Mouse (Mus musculus) cortical plate, adult 2 months (tissue): ENCODE results near the gene Scarb1. TPM values are rescaled to one million over a fixed set of nuclear protein-coding genes. Genes with fewer than 3 reads are reported as not detected.

Source experiments
- H3K27ac ChIP-seq: fragments of 200-500 bp; 2 replicates; pipeline ENCODE4 v1.5.1; 2012; ENCODE audit warnings: low read length, control low read depth, inconsistent platforms; ENCODE audit not compliant: insufficient read depth
- H3K4me1 ChIP-seq: fragments of 200-500 bp; 2 replicates; pipeline ENCODE4 v1.6.1; 2011; ENCODE audit warnings: low read length; ENCODE audit not compliant: control insufficient read depth, insufficient read depth
- H3K4me3 ChIP-seq: fragments of 200-500 bp; 2 replicates; pipeline ENCODE4 v1.5.1; 2011; ENCODE audit warnings: mild to moderate bottlenecking, low read length, control low read depth; ENCODE audit not compliant: insufficient read depth
- CTCF ChIP-seq: fragments of 200-500 bp; IDR thresholded peaks from 2 replicates; pipeline ENCODE4 v1.5.1; 2011; ENCODE audit warnings: mild to moderate bottlenecking, control low read depth, low read length; ENCODE audit not compliant: insufficient read depth; ENCODE audit errors: extremely low read depth
- POLR2A ChIP-seq: fragments of 200-500 bp; IDR thresholded peaks from 2 replicates; pipeline ENCODE4 v1.6.1; 2011; ENCODE audit warnings: mild to moderate bottlenecking, low read length, control low read depth; ENCODE audit not compliant: insufficient read depth; ENCODE audit errors: extremely low read depth
- polyA plus RNA-seq: library from polyadenylated mRNA; depleted of rRNA; stranded (reverse); fragments of >200 nt; gene quantifications from 2 replicates; pipeline ENCODE4 v1.2.3, GENCODE M21; 2012

Gene Scarb1
- polyA plus RNA-seq, 1 experiment, result 32.6 TPM

DNA sequence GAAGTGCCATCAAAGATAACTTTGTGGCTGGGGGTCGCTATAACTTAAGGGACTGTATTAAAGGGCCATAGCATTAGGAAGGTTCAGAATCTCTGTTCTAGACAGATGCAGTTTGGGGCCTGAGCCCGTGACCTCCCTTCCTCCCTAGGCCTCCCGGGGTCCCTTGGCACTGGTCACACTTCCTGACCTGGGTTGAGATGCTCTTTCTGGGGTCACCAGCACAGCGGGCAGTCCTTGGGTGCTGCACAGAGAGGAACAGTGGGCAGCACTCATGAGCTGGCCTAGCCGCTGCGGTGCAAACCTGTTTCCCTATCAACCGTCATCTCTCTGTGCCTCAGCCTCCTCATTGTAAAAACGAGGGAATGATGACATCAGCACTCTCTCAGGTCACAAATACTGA, 71.5 kb downstream of the Scarb1 start:
- no peak overlapping the region for H3K4me3 ChIP-seq
- no peak overlapping the region for H3K27ac ChIP-seq
- TF ChIP-seq CTCF (no peak), POLR2A (no peak)
- no peaks in the 10 kb centered on the region for H3K4me1 ChIP-seq

DNA sequence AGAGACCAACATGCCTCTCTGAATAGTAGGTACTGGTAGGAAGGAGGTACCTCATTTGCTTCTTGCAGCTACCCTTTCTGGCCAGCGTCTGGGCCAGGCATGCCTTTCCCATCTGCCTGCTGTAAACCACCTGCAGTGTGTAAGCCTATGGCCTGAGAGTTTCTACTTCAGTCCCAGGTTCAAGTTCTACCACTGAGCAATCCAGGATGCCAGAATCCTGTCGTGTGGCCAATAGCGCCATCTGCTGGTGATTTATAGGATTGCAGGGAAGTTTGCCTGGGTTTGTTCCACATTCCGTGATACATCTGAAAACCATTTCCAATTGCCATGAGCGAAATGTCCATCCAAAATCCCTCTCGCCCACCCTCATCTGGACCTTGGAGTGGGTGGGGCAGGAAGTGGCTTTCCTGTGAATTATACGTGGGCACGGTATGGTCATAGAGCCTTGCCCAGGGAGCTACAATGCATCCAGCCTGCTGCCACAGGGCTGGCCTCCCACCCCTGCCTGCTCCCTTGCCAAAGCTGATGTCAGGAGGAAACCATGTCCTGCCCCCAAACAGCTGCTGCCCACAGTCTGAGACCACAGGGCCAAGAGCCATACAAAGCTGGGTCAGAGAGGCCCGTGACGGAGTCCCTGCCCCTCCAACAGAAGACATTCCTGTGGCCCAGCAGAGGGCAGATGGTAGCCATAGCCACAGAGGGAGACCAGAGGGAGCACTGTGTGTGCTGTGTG, 72.7 kb downstream of the Scarb1 start:
- no peak overlapping the region for H3K27ac ChIP-seq
- TF ChIP-seq CTCF (peak; percentile 96), POLR2A (no peak)
- H3K4me1 ChIP-seq, result no peaks in the 10 kb centered on the region
- no peak overlapping the region for H3K4me3 ChIP-seq

DNA sequence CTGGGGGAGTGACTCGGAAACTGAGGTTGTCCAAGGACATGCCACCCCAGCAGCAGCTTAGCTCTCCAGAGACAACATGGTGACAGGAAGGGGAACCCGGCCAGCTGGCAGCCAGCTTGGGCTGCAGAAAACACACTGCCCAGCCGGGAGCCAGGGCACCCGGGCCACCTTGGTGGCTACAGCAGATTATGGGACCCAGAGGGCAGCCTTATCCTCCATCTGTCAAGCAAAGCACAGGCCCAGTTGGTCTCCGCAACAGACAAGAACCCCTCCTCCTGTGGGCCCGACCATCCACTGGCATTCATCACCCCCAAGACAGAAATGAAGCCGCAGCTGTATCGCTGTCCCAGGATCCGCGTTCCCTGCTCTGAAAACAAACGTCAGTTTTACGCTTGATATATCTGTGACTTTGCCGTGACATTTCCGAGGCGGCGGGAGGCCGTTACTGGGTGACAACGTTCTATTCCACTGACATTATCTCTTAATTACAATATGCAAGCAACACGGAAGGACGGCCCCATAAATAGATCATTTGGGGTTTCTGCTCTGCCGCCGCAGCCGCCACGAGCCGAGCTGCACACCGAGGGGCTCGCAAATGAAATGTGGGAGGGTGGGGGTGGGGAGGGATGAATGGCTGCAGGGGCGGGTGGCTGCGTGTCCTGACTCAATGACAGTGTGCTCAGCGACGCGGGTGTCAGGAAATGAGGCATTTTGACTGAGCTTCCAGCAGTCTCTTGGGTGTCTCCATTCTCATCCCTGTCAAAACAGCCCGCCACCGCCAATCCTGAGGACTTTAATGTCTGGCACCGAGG, 73.5 kb downstream of the Scarb1 start:
- Histone ChIP-seq H3K27ac (no peak overlapping the region), H3K4me3 (no peak overlapping the region), H3K4me1 (no peaks in the 10 kb centered on the region)
- TF ChIP-seq POLR2A (no peak), CTCF (no peak)

DNA sequence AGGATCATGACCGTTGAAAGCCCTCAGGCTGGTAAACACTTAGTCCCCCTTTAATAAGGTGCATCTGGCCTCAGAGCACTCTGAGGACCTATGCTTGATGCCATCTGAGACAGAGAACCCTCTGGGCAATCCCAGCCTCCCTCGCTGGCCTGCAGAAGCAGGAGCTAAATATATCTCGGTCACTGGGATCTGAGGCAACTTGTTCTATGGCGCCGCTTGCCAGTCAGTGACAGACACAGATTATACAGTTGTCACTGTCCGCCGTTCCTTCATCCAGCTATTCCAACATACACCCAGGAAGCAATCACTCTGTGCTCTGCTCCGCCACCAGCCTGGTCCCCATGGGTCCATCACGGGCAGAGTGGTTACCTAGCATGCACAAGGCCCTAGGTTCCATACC, 74.8 kb downstream of the Scarb1 start:
- TF ChIP-seq CTCF, result no peak
- TF ChIP-seq POLR2A, result no peak
- Histone ChIP-seq H3K4me3 (no peak overlapping the region), H3K27ac (no peak overlapping the region), H3K4me1 (no peaks in the 10 kb centered on the region)

DNA sequence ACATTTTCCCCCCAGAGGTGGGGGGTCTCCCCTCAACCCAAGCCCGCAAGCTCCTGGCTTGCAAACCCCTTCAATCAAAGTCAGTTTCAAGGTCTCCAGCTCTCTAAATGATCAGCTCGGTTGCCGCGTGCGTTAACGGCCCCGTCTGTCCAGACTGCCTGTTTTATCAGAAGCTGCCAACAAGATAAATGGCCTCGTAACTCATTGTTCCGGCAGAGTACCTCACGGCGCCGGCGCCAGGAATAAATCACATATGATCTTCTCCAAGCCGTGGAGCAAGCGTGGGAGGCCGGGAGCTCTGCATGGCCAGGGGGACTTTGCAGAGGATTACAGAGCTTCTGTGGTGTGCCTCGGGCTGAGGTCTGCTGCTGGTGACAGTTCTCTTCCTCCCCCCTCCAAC, 76.2 kb downstream of the Scarb1 start:
- H3K27ac ChIP-seq, result no peak overlapping the region
- no peaks in the 10 kb centered on the region for H3K4me1 ChIP-seq
- H3K4me3 ChIP-seq, result no peak overlapping the region
- TF ChIP-seq POLR2A, result no peak
- no peak for TF ChIP-seq CTCF

DNA sequence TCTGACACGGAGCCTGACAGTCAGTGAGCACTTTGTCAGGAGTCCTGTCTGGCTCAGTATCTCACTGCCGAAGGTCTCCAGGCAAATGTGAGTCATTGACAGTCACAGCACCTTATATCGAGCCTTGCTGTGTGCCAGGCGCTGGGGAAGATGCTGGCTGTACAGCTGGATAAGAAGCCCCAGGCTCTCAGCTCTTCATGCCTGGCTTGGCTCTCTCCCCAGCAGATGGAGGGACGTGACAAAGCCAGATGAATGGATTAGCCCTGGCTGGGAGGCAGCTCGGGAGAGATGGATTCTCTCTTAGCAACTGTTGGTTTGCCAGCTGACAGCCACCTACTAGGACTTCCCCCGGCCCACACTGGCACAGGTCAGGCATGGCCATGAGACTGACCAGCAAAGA, 78.3 kb downstream of the Scarb1 start:
- no peaks in the 10 kb centered on the region for H3K4me1 ChIP-seq
- H3K4me3 ChIP-seq, result no peak overlapping the region
- no peak overlapping the region for H3K27ac ChIP-seq
- no peak for TF ChIP-seq CTCF
- no peak for TF ChIP-seq POLR2A

DNA sequence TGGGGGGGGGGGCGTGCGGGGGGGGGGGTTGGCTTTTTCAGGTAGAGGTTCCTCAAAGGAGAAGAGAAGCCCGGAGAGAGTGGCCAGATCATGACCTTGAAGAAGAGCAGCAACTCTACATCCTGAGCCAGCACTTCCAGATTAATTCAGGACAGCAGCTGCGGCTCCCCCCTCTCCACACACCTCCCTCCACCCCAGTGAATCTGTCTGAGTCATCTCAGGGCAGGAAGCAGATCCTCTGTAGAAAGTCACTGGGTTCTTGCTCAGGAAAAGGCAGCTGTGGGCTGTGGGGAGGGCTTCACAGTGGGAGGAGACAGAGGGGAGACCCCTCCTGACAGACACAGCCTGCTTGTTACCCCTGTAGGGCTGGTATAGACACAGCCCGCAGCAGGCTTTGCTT, 87.0 kb downstream of the Scarb1 start:
- Histone ChIP-seq H3K4me3 (no peak overlapping the region), H3K27ac (no peak overlapping the region), H3K4me1 (0 out of 2 replicates have a peak, but pooled peaks cover 2% of the 10 kb centered on the region)
- TF ChIP-seq CTCF, result no peak
- TF ChIP-seq POLR2A, result no peak

DNA sequence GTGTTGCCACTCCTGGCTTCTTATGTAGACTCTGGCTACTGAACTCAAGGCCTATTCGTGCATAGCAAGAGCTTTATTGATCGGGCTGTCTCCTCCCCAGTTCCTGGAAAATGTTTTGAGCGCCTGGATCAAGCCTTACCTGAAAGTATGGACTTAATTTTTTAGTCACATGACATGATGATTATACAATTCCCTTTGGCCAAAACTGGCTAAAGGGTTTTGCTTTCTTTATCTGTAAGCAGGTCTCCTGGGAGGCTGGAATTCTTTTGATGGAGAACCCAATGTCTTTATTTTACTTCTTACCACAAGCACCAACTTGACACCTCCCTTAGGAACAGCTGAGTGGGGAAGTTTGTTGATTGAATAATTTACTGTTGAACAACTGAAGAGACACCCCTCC, 87.4 kb downstream of the Scarb1 start:
- Histone ChIP-seq H3K4me3 (no peak overlapping the region), H3K27ac (no peak overlapping the region), H3K4me1 (0 out of 2 replicates have a peak, but pooled peaks cover 2% of the 10 kb centered on the region)
- TF ChIP-seq POLR2A (no peak), CTCF (no peak)

DNA sequence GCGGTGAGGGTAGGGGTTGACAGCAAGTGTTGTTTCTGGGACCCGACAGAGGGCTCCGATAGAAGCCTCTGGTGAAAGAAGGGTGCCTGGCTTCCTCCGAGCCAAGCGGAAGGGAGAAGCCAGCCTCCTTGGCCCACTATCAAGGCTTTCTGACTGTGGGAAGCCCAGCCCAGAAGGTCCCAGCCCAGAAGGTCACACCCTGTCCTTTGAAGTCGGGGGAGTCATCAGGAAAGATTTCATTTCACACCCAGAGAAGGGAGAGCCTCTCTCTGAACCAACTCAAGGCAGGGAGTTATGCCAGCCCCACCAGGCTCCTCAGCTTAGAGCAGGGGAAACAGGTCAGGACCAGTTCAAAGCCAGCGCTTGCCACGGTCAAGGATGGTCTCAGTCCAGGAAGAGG, 88.2 kb downstream of the Scarb1 start:
- TF ChIP-seq POLR2A, result no peak
- TF ChIP-seq CTCF, result no peak
- H3K27ac ChIP-seq, result peak overlapping the region; percentile 11
- H3K4me3 ChIP-seq, result no peak overlapping the region
- 0 out of 2 replicates have a peak, but pooled peaks cover 2% of the 10 kb centered on the region for H3K4me1 ChIP-seq
